Mouse (Mus musculus): ENCODE measurements at regions not wholly inside any gene's neighbourhood (a gene's known extent, or its start where the extent isn't known, plus 50 kb on each side); places are given as distances from the start of the nearest gene placed in this dataset.
"Not testable (repeated sequence)": the region's sequence is repeated elsewhere in the genome, so short reads cannot be mapped to it uniquely, and the experiment has no call there.

GRCm38 (mm10) chr14:120809321-120809720, 101.7 kb upstream of the Ipo5 start:
- intact Hi-C loops (cut with DNase I) = no loop called here
- DNase-seq = no peak

DNA sequence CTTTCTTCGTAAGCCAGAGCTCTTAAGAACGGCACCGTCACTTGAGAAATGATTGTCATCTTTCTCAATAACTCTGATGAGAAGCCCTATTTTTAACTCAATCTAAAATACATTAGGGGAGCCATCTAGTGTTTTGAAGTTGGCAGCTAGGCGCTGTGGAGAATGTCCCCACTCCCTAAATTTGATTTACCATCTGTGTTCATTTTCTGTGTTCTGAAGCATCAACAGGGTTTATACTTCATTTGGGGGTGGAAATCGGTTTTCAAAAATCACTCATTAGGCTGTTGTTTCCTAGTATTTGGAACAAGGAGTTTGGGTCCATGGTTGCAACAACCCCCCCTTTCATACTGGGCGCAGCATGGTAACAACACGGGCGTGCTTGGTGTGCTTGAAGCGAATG, 97.1 kb upstream of the Ipo5 start:
- no peak for DNase-seq
- intact Hi-C loops (cut with DNase I) = loop anchor here (10.0 kb wide), 1 partner anchor 339 kb away; the partner anchor contains the start of gene Rap2a

DNA sequence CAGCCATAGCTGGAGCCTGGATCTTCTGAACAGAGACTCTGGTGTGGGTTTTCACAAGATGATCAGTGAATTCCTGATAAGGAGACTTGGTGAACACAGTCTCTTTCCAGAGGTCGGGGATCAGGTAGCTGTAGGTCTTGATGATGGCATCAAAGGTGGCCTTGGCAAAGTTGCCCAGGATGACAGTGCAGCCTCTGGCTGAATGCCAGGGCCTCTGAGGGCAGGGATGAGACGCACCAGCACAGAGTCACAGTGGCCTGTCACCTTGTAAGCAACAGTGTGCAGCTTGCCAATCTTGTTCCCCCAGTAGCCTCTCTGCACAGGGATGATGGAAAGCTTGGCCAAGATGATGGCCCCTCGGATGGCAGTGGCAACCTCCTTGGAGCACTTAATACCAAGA, 95.9 kb upstream of the Ipo5 start:
- intact Hi-C loops (cut with DNase I) = loop anchor here (10.0 kb wide), 1 partner anchor 340 kb away; the partner anchor contains the start of gene Rap2a
- DNase-seq = not testable (repeated sequence)

- intact Hi-C loops (cut with DNase I) = loop anchor here (10.0 kb wide), 1 partner anchor 342 kb away; the partner anchor contains the start of gene Rap2a
- DNase-seq = no peak
Observed at GRCm38 (mm10) chr14:120816529-120816928, 94.5 kb upstream of the Ipo5 start.

DNA sequence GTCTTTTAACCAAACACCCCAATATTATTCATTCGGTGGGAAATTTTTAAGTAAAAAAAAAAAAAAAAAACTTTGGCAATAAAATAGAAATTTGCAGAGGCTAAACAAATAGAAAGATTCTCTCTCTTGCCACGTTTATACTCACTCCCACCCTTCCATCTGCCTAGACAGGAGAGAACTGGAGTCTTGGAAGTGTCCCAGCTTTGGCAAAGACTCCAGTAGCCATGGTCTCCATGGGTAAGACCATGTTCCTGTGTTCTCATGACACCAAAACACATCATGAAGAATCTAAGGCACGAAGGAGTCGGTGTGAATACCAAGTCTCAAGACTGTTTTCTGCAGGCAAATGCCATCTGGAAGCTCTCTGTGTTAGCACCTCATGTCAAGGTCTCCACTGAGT, 84.8 kb upstream of the Ipo5 start:
- intact Hi-C loops (cut with DNase I) = no loop called here
- DNase-seq = no peak

DNA sequence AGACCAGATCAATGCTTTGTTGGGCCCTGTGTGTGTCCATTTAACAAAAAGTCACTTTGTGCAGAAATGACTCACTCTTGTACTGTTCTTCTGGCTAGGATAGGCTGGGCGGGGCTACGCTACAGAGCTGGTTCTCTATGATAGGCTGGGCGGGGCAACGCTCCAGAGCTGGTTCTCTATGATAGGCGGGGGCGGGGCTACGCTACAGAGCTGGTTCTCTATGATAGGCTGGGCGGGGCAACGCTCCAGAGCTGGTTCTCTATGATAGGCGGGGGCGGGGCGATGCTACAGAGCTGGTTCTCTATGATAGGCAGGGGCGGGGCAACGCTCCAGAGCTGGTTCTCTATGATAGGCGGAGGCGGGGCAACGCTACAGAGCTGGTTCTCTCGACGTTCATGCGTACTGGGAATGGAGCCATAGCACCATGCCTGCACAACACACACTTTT, 80.6 kb upstream of the Ipo5 start:
- DNase-seq = not testable (repeated sequence)
- intact Hi-C loops (cut with DNase I) = loop anchor here (5.0 to 10.0 kb wide), 4 partner anchors 82 to 404 kb away; partner anchors contain the start of genes Farp1 and Ipo5

DNA sequence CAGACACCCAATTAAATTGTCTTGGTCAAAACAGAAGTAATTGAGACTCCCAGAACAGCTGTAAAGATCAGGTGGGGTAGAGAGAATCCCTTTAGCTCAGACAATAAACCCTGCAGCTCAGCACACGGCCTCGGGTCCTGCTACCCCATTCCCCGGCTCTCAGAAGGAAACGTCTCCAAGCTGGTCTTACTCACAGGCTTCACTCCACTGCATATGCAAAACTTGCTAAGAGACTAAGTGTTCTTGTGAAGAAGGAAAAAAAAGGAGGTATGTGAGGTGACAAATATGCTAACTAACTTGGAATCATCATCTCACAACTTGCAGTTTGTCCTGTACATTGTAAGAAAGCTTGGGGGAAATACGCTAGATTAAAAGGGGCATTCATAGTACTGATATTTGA, 79.6 kb upstream of the Ipo5 start:
- DNase-seq = no peak
- intact Hi-C loops (cut with DNase I) = loop anchor here (5.0 to 10.0 kb wide), 4 partner anchors 81 to 403 kb away; partner anchors contain the start of genes Farp1 and Ipo5

DNA sequence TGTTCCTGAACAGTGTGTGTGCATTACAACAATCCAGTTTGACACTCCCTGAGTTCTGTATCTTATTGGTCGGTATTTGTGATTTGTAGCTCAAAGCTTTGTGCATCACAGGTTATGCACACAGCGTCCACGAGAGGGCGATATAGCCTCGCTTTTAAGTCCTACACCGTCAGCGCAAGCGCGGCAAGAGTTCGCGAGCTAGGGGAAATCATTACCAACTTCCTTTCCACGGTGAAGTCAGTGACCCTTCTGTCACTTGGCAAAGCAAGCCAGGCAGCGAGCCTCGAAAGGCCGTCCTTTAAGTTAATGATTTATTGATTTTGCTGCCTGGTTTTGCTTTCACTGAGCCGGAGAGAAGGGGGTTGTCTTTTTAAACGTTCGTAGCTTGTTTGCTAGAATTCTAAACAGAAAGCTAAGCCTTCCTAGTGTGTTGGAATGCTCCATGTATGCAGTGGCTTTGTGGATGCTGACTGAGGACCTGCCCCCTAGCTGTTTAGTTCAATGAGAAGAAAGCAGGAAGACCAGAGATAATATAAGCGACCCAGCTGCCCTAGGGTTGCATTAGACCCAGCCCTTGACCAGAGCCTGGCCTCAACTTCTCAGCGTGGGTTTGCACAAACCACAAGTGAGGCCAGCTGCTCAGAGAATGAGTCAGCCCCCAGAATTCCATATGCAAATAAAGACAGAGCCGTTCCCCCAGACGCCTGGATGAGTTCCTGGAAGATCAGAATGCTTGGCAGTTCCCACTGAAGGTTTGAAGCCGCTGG, 79.0 kb upstream of the Ipo5 start:
- intact Hi-C loops (cut with DNase I) = loop anchor here (5.0 to 10.0 kb wide), 4 partner anchors 80 to 403 kb away; partner anchors contain the start of genes Farp1 and Ipo5

DNA sequence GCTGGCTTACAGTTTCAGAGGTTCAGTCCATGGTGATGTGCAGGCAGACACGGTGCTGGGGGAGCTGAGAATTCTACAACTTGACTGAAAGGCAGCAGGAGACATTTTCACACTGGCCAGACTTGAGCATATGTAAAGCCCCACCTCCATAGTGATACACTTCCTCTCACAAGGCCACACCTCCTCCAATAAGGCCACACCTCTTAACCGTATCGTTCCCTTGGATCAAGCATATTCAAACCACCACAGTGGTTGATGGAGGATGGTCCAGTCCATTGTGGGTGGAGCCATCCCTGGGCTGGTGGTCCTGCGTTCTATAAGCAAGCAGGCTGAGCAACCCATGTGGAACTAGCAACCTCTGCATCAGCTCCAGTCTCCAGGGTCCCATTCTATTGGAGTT, 76.2 kb upstream of the Ipo5 start:
- DNase-seq = no peak
- intact Hi-C loops (cut with DNase I) = loop anchor here (5.0 to 10.0 kb wide), 4 partner anchors 77 to 400 kb away; partner anchors contain the start of genes Farp1 and Ipo5

More for the DNA sequence above, 79.0 kb upstream of the Ipo5 start:
- DNase-seq = peak; percentile 91

DNA sequence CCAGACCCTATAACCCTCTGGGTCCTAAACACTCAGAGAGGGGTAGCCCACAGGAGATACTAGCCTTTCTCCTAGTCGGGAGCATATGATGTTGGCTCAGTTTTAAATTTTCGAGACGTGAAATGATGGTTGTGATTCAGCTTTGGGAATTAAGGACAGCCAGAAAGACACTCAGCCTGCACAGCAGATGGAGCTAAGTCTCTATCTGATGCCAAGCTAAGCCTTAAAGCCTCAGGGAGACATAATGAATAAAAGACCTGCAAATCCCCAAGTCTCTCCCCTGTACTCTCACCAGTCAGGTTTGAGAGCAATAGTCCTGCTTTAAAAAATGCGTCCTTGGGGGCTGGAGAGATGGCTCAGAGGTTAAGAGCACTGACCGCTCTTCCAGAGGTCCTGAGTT, 75.3 kb upstream of the Ipo5 start:
- no peak for DNase-seq
- intact Hi-C loops (cut with DNase I) = loop anchor here (10.0 kb wide), 3 partner anchors 109 to 399 kb away; partner anchors contain the start of gene Farp1

GRCm38 (mm10) chr14:120836535-120837316, 74.3 kb upstream of the Ipo5 start:
- intact Hi-C loops (cut with DNase I) = loop anchor here (10.0 kb wide), 3 partner anchors 108 to 398 kb away; partner anchors contain the start of gene Farp1
- DNase-seq = no peak

- no peak for DNase-seq
- intact Hi-C loops (cut with DNase I) = no loop called here
Observed at GRCm38 (mm10) chr14:120840900-120841299, 70.1 kb upstream of the Ipo5 start.

DNA sequence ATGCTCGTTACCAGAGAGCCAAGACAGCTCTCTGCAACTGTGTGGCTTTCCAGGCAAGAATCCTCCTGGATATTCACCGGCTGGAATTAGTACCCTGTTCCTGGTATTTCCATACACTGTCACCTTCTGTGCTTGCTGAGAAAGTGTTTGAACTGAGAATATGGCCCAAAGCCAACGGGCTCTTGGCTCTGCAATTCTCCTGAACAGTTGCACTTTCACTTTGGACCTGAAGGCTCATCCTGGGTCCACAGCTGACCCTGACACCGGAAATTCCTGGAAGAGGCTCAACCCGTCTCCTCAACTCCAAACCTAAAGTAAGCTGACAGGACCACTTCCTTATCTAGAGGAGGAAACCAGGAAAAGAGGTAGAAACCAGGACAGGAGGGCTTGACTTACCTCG, 69.7 kb upstream of the Ipo5 start:
- intact Hi-C loops (cut with DNase I) = no loop called here
- no peak for DNase-seq

DNA sequence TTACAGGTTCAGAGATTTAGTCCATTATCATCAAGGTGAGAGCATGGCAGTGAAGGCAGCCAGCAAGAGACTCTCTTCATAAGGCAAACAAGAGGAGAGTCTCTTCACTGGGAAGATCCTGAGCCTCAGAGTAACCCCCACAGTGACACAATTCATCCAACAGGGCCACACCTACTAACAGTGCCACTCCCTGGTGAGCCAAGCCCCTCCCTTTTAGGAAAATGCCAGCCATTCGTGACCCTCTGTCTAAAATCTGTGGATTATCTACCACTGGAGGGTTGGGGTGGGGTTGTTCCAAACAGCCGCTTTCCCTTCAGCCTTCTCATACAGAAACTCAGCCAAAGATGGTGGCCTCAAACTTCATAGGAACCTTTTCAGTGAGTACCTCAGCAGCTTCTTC, 65.9 kb upstream of the Ipo5 start:
- no peak for DNase-seq
- intact Hi-C loops (cut with DNase I) = no loop called here

- DNase-seq = no peak
- intact Hi-C loops (cut with DNase I) = no loop called here
Observed at GRCm38 (mm10) chr14:120846073-120846850, 64.8 kb upstream of the Ipo5 start.

DNA sequence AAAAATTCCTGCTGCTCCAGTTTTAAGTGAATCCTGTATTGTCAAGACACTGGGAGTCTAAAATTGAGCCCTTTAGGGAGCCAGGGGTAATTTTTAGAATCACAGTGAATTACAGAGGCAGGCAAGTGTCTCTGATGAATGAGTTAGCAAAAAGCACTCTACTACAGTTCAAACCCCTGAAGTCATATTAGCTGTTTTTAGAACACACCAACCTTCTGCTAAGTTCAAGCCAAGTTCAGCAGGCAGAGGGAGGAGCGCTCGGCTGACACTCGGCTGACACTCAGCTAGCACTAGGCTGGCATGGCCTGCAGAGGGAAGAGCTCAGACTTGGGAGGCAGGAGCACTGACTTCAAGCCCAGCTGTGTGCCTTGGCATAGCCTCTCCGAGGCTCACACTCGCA, 64.0 kb upstream of the Ipo5 start:
- intact Hi-C loops (cut with DNase I) = no loop called here
- no peak for DNase-seq

- intact Hi-C loops (cut with DNase I) = no loop called here
- DNase-seq = no peak
Observed at GRCm38 (mm10) chr14:120848083-120848951, 62.7 kb upstream of the Ipo5 start.

- DNase-seq = no peak
Observed at GRCm38 (mm10) chr14:120849159-120849558, 61.9 kb upstream of the Ipo5 start.

GRCm38 (mm10) chr14:120853643-120854042, 57.4 kb upstream of the Ipo5 start:
- intact Hi-C loops (cut with DNase I) = no loop called here
- DNase-seq = no peak

More at GRCm38 (mm10) chr14:120849159-120849558, 61.9 kb upstream of the Ipo5 start:
- intact Hi-C loops (cut with DNase I) = no loop called here

Data from left cerebral cortex, postnatal 4 days (tissue).